7 mouse cellular contexts compared by ENCODE assay signal in genomic region chr1:168221071-168221521, GRCm38 (mm10).
DNase-seq lines count a peak whose midpoint lies in the region; ATAC-seq and TF ChIP-seq lines count a peak whose summit lies in the region.

No protein-coding gene starts in this region.

- H3K36me3 ChIP-seq in embryonic facial prominence, embryonic 11.5 days (replicated peaks; ENCODE audit: control insufficient read depth, insufficient read depth, low read depth, low read length): no peaks in the 10 kb centered on the region
- H3K36me3 ChIP-seq in hindbrain, postnatal 0 days (ENCODE audit: insufficient read depth, low read length): no peaks in the 10 kb centered on the region

- WGBS in embryonic facial prominence, embryonic 11.5 days: 43% methylated on average over 14 of the region's 14 CpGs
- 21% methylated on average over 14 of the region's 14 CpGs for WGBS in hindbrain, postnatal 0 days

- no peaks in the 10 kb centered on the region for H3K27me3 ChIP-seq in embryonic facial prominence, embryonic 11.5 days (ENCODE audit: control insufficient read depth, insufficient read depth, low read length)
- H3K27me3 ChIP-seq in hindbrain, postnatal 0 days (ENCODE audit: insufficient read depth, low read length): no peaks in the 10 kb centered on the region

- H3K4me2 ChIP-seq in embryonic facial prominence, embryonic 11.5 days (ENCODE audit: low read depth, low read length): no peak overlapping the region
- H3K4me2 ChIP-seq in hindbrain, postnatal 0 days (ENCODE audit: low read depth, low read length): peak overlapping the region; percentile 46

- H3K27ac ChIP-seq in embryonic facial prominence, embryonic 11.5 days (replicated peaks; ENCODE audit: low read depth, low read length): no peak overlapping the region
- peak overlapping the region; percentile 32; the same call in 1 of the 2 replicates for H3K27ac ChIP-seq in hindbrain, postnatal 0 days

- no peaks in the 10 kb centered on the region for H3K9me3 ChIP-seq in embryonic facial prominence, embryonic 11.5 days (replicated peaks; ENCODE audit: control insufficient read depth, low read length)
- no peaks in the 10 kb centered on the region for H3K9me3 ChIP-seq in hindbrain, postnatal 0 days (ENCODE audit: low read length)

- ATAC-seq in embryonic facial prominence, embryonic 11.5 days (replicated peaks; ENCODE audit: insufficient number of reproducible peaks, low FRiP score, low TSS enrichment, low read depth): 0 out of 2 replicates have a peak, but pooled peaks have one; percentile 48
- ATAC-seq in hindbrain, postnatal 0 days: no peak
- ATAC-seq in megakaryocyte progenitor cell, adult 5-6 weeks (replicated peaks; ENCODE audit: poor library complexity): peak; percentile 30

- H3K4me3 ChIP-seq in embryonic facial prominence, embryonic 11.5 days (ENCODE audit: low read depth, low read length): no peak overlapping the region
- peak overlapping the region; percentile 16; the same call in 1 of the 2 replicates for H3K4me3 ChIP-seq in hindbrain, postnatal 0 days (ENCODE audit: low read length)

- no peak overlapping the region for H3K9ac ChIP-seq in embryonic facial prominence, embryonic 11.5 days (replicated peaks; ENCODE audit: low read length)
- H3K9ac ChIP-seq in hindbrain, postnatal 0 days (replicated peaks; ENCODE audit: low read length): peak overlapping the region; percentile 33; the same call in 1 of the 2 replicates

- peak; percentile 49 for TF ChIP-seq CTCF in hindbrain, postnatal 0 days (IDR thresholded peaks at IDR 0.05; ENCODE audit: low read depth)

- H3K4me1 ChIP-seq in embryonic facial prominence, embryonic 11.5 days (ENCODE audit: control insufficient read depth, insufficient read depth, low read length): no peaks in the 10 kb centered on the region
- peaks cover 25% of the 10 kb centered on the region; the same call in 1 of the 2 replicates for H3K4me1 ChIP-seq in hindbrain, postnatal 0 days (ENCODE audit: insufficient read depth, low read length)

- peak; percentile 62 to 71 for DNase-seq in lung, adult 18-20 months
- DNase-seq in lung, postnatal 14 days: no peak
- DNase-seq in embryonic facial prominence, embryonic 11.5 days (ENCODE audit: low spot score): peak; percentile 38
- DNase-seq in hindbrain, postnatal 0 days (ENCODE audit: low spot score): peak; percentile 56
- DNase-seq in urinary bladder, postnatal 36 days (ENCODE audit: low spot score in 2 of 2): no peak
- DNase-seq in testis, postnatal 10 days (ENCODE audit: low spot score): no peak

Comparison
In these comparisons a context has a peak if more than half of its experiments do, and no peak if none do; other contexts are left out.
1. DNase-seq: peak in lung, adult 18-20 months (2 of 2), embryonic facial prominence, embryonic 11.5 days (single experiment) and hindbrain, postnatal 0 days (single experiment); none in lung, postnatal 14 days (single experiment), urinary bladder, postnatal 36 days (0 of 2) and testis, postnatal 10 days (single experiment).